Mouse (Mus musculus) thymus, postnatal 4 days (tissue): Measurements from ENCODE around the gene Vmn1r61.

Experiments used
- DNase-seq: peaks from one replicate; pipeline ENCODE4 v3.0.0; 2021

The Vmn1r61 gene

DNA sequence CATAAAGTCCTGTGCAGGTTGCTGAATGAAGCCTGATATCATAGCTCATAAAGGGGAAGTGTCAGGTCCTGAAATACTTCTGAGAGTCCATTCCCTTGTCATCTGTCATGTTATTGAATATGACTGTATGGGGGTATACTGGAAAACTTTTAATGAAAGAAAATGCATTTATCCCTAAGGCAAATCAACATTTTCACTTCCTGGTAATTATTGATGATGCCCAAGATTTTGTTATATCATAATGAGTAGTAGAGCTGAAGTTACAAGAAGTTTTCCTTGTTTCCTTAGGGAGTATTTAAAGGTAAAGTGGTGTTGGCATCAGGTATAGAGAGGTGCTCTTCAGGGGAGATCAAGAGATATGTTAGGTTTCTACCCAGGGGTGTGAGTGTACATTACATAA lies at the start of gene Vmn1r61:
Gene Vmn1r61 (minus strand): TSS at position 101 of the 400 bp plus-strand sequence.
- DNase-seq: no peak
